Mouse (Mus musculus): ENCODE results near the gene Mrpl24.

- TF ChIP-seq CTCF (IDR thresholded peaks at IDR 0.05; ENCODE audit: control insufficient read depth, insufficient read depth, insufficient read length) (no peak), MAX (IDR thresholded peaks at IDR 0.05) (no peak)
These were observed 28.5 kb downstream of the Mrpl24 start for GRCm38 (mm10) chr3:87947811-87948199.

Data from C2C12 (cell line).